Mouse (Mus musculus) adrenal gland (tissue): ENCODE results near the gene Pip5kl1.

ENCODE experiments used
- intact Hi-C: fragments of 180-260 bp; cut with DNase I; formaldehyde crosslinking; loops from one replicate; pipeline ENCODE4 v1.15.1; 2025
- long read RNA-seq, 2 experiments: library from polyadenylated mRNA; unstranded; transcript quantifications; one replicate each; pipeline ENCODE4 v2.0.0; 2020; ENCODE audit warnings: borderline replicate concordance in 1 of 2; ENCODE audit not compliant: insufficient replicate concordance in 1 of 2

Gene Pip5kl1
- long read RNA-seq, experiment 1, result 0 reads
- long read RNA-seq, experiment 2, result 0 reads

DNA sequence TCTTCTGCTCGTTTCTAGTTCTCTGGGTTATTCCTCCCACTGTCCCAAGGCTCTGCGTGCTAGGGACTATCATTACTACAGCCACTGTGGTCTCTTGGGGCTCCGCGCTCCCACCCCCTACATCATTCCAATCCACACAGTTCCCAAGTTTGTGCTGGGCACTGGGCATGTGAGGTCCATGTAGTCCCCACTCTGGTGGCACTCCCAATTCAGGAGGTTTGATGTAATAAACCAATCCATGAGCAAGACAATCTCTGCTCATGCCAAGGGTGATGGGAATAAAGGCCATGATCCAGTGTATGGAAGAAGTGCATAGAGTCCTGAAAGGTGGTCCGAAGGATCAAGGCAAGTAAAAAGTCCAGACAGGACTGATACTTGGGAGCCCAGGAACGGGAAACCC, at the start of gene Pip5kl1:
TSS of gene Pip5kl1 (plus strand) at position 301 of the 400 bp plus-strand sequence.
- intact Hi-C loops, result no loop called here

DNA sequence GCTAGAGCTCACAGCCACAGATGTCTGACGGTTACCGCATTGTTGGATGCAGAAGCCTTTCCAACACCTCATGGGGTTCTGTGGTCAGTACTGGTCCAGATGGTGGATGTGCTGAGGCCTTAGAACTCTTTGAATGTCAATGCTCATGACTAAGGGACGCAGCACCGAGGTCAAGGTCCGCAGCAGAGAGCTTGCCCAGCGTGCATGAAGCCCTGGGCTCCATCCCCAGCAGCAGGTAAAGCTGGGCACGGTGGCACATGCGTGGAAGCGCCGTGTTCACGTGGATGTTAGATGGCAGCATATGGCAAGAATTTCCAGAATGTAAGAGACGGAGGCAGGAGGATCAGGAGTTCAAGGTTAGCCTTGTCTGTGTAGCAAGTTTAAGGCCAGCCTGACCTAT, 48.8 kb upstream of the Pip5kl1 start:
- intact Hi-C loops, result no loop called here

DNA sequence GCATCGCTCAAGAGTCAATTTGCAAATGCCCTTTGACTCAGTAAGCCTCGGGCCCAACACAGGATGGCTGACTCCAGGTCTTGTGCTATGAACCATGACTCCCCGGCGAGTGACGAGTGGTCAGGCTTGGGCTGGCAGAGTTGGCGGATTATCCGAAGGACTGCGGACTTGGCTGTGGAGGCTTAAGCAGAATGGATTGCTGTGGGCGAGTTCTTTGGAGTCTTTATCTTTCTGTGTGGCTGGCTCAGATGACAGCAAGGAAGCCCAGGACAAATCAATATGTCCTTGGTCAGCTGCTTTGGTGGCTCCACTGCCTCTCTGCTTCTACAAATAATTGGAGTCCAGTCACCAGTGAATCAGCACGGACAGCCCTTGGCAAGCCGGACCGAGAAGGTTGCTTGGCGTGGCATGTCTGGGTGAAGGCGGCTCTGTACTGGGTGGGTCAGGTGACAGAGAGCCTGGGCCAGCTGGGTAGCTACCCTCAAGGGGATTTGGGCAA, 47.1 kb upstream of the Pip5kl1 start:
- intact Hi-C loops, result no loop called here

DNA sequence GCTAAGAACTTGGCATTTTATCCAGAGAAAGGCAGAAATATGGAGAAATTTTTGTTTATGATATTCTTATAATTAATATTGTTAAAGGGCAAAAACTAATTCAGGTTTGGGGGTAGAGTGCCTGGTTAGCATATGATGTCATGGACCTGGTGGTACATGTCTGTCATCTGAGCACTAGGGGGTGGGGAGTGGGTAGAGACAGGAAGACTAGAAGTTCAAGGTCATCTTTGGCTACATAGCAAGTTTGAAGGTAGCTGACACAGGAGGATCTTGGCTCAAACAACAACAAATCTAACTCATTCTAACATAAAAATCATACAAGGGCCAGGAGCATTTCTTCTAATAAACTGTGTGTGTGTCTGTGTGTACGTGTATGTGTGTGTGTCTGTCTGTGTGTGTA, 46.3 kb upstream of the Pip5kl1 start:
- intact Hi-C loops, result no loop called here

DNA sequence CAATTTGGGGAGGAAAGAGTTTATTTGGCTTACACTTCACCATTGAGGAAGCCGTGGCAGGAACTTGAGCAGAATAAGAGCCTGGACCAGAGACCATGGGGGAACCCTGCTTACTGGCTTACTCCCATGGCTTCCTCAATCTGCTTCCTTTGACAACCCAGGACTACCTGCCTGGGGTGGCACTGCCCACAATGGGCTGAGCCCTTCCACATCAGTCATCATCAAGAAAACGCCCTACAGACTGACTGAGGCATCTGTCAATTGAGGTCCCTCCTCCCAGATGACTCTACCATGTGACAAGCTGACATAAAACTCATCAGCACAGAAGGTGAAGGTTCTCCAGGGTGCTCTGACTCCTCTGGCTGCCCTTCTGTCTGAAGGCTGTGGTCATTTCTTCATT, 44.1 kb upstream of the Pip5kl1 start:
- intact Hi-C loops, result no loop called here

DNA sequence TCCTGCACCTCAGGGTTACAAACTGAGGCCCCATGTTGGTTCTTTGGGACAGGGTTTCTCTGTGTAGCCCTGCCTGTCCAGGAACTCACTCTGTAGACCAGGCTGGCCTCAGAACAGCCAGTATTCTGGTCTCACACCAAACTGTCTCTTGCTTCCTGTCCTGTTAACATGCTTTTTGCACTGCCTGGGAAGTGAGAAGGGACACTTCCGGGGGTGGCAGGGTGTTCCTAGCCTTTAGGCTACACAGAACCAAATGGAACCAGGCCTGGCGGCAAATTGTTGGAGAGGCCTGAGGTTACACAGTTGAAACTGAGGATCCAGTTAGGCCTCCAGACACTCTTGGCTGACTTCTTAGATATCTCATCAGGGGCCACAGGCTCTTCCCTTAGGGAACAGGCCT, 41.4 kb upstream of the Pip5kl1 start:
- intact Hi-C loops, result no loop called here

DNA sequence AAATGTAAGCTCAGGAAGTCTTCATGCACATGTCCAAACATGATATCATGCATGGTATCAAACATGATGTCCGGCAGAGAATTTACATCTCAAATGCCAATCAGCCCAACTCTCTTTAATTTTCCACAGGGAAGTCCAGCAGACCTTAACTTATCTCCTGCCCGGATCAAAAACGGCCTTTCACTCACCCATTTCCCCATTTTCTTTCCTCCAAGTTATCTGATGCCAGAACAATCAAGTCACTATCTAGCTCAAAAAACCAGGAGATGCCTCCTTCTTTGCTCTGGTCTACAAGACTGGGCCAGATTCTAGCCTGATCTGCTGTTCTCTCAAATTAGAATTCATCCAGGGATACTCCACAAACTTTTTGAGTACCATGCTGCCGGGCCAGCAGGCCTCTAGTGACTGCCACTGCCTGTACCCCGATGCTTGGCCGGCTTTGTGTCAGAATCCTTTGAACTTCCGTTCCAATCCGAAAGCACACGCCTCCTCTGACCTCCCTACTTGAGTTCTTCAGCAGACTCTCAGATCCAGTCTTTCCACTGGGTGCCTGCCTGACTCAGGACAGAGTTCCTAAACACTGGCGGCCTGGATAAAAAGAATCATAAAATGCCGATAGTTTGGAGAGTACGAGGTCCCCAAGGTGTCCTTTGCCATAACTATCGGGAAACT, 40.4 kb upstream of the Pip5kl1 start:
- intact Hi-C loops, result no loop called here

DNA sequence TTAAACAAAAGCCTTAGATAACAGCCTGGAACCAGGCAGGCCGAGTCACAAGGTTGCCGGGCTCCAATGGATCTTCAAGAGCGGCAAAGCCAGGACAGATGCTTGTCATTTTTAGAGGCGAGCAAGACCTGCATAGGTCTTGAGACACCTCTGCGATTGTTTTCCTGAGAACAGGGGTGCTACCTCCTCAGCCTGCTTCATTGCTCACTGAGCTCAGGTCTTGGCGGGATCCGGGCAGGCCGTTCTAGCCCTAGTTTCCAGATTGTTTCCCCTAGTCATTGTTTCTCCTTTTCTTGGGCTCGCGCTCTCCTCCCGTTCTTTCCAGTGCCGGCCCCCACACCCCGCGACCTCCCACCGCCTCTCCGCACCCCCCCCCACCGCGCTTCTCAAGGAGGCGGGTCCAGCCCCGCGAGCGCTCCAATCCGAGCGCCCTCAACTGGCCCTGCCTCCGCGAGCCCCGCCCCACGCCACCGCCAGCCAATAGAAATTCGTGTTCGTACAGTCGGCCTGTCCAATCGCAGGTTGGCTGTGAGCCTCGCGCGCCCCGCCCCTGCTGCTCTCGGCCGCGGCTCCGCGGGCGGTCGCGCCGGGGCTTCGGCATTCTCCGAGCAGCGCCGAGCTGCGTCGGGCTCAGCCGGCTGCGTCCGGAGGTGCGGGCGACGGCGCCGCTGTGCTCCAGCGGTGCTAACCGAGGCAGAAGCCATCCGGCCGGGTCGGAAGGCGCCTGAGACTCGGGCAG, 39.7 kb upstream of the Pip5kl1 start, which contains the start of gene Fam102a:
TSS of gene Fam102a (plus strand) at position 600 of the 739 bp plus-strand sequence.
- intact Hi-C loops, result no loop called here

DNA sequence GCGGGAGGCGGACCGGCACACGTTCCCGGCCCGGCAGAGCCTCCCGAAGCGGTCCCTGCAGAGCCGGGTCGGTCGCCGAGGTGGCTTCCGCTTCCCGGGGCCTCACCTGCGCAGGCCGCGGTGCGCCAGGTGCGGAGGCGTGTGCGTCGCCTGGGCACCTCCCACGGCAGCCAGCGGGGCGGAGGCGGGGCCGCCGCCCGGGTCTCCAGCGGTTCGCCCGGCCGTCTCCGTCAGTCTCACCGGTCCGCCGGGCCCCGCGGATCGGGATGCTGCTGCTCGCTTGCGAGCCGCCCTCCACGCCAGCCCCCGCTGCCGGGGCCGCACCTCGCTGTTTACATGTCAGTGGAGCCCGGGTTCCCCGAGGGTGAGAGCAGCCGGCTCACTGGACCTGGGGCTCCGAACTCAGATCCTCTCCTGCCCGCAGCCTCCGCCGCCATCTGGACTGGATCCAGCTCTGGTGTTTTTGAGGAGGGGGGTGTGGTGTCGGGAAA, 39.1 kb upstream of the Pip5kl1 start:
- intact Hi-C loops, result no loop called here

DNA sequence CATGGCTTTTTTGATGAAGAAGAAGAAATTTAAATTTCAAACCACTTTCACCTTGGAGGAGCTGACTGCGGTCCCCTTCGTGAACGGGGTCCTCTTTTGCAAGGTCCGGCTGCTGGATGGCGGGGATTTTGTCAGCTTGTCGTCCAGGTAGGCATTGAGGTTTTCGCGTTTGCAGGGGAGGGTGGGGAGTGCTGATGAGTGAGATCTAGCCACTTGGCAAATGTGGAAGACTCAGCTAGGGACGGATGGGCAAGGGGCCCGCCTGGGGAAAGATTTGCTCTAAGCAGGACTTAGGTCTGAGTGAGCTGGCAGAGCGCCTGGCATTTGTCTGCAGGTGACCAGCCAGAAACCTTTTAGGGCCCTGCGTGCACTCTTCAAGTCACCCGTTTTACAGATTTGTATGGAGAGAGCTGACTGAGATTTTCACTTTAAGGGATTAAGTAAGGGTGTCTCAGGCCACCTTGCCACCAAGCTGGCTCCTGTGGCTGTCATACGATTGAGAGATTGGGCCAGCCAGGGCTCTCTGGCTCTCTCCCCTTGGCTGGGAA, 38.4 kb upstream of the Pip5kl1 start:
- intact Hi-C loops, result no loop called here

DNA sequence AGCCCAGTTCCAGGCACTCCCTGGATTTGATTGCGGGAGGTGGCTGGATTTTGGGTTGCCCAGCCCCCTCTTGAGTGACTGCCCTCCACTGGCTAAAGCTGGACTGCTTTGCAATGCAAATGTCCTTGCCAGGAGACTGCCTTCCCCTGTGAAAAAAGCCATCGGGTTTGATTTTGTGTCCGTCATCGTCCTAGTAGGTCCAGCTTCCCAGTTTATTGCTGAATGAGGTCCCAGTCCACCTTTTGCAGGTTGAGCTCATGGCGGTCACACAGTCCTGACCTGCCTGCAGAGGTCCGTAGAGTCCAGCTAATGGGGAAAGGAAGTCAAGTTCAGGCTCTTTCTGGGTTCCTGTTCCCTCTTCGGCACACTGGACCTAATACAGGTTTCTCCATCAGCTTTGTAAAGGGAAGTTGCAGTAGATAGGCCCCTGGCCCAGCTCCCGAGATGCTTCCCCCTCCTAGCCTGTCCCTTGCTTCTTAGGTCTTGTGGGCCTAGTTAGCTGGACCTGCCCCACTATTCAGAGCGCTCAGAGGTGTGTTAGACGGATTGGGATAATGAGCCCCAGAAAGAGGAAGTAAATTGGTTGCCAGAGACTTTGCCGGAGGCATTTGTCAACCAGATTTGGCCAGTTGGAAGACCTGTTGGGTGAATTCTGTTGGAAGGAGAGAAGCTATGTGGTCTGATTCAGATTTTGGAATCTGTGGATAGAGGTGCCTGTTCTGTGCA, 37.8 kb upstream of the Pip5kl1 start:
- intact Hi-C loops, result no loop called here

DNA sequence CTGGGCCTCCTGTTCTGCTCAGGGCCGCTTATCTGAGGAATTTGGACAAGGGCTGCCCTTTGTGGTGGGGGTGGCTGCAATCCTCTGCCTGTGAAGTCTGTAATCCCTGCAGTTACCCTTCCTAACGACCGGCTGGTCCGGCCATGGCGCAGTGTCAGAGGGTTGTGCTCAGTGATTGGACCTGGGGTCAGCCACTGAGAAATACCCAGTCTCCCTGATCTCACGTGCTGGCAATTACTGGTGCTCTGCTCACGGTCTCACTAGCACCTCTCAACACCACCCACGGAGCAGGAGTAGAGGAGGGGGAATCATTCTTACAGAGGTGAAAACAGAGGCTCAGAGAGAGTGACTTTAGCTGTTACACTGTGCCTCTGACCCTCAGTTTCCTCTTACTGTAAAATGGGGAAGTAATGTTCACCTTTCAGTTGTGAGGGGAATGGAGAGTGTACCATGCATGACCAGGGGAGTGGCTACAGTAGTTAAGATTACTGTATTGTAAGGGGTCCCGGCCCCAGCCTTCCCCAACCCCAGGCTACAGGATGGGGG, 37.2 kb upstream of the Pip5kl1 start:
- intact Hi-C loops, result no loop called here

DNA sequence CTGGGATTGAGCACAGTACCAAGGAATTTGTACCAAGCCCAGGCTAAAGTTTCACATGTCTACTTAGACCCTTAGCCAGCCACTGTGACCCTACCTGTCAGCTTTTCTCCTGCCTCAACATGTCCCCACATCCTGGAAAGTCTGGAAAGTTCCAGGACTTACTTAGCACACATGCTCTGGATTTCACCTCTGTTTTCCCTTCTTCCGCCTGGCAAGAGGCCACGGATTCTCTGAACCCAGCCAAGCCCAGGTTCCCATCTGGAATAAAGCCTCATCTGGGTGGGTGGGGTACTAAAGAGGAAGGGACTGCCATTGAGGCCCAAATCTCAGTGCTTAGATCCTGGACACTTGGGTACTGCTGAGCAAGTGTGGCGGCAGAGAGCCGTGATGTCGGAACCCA, 36.7 kb upstream of the Pip5kl1 start:
- intact Hi-C loops, result no loop called here

DNA sequence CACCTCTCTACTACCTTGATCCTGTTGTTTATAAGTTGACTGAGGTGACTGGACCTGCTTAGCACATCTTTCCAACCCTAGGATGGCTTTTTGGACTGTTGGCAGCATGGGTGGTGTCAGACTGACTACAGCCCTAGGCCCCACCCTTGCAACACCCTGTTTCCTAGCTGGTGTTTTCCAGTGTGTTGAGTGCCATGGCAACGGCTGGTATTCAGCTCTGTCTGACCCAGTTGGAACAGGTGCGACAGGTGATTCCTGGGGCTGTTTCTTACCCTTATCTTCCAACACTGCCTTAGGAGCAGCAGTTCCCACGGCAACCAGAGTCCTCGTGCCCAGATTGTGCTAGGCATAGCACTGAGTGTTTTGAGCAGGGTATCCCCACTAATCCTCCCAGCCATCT, 36.1 kb upstream of the Pip5kl1 start:
- intact Hi-C loops, result no loop called here

DNA sequence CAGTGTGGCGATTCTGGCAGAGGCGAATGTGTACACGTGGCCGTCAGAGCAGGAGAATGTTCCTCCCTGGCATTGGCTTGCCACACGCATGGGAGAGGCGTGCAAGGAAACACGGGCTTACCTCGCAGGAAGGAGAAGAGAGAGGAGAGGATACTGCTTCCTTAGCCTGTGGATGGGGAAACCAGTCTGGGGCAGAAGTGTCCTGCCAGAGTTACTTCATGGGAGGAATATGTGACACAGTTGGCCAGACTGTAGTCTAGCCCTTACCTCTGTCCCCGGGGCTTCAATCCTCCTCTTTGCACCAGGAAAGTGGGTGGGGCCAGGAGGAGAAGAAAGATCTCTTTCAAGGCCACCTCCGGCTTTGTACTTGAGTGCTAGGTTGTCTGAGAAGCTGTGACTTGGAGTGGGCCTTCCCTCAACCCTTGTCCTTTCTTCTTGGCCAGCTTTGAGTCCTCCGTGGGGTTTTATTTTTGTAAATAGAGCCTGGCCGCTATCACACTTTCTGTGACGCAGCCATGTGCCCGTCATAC, 35.1 kb upstream of the Pip5kl1 start:
- intact Hi-C loops, result no loop called here

DNA sequence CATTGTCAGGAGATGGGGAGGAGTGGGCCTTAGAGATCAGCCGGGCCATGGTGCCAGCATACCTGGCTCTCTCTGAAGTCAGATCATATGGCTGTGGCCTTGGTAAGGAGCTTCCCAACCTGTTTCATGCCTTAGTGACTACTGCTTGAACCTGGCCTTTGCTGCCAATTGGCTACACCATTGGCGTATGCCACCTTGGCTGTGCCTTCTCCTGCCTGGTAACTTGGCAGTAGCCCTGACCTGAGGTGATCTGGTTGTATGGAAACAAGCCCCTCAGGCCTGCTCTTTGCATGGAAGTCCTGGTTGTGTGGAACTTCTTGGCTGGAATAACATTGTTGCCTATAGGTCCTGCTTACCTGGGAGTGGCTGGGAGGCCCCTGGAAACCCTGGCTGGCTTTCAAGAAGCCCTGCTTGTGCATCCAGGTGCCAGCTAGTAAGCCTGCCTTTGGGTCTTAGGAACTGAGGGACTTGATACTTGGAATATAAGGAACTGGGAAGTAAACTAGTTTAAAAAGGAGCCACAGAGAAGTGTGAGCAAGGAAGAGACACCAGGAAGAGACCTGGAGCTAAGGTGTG, 33.2 kb upstream of the Pip5kl1 start:
- intact Hi-C loops, result no loop called here

DNA sequence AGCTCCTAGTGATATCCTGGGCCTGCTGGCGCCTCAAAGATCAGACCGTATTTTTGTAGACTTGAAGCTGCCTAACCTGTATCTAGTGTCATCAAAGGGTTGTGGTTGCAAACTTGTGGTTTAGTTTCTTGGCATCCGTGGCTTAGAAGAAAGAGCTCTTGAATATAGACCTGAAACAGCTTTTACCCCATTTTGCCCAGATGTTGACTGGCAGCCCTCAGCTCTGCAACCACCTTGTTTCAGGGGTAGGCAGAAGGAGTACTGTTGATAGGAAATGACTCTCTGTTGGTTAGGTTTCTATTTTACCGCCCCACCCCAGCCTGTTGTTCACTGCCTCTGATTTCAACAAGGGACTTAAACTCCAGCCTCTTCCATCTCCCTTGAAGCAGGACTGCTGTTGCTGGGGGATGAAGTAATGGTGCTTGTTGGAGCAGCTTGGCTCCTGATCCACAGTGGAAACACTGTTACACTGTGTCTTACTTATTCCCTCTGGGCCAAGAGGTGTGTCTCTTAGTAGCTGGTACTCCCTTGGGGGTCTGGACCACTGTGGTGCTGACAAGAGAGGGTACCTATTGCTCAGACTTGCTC, 32.5 kb upstream of the Pip5kl1 start:
- intact Hi-C loops, result no loop called here

DNA sequence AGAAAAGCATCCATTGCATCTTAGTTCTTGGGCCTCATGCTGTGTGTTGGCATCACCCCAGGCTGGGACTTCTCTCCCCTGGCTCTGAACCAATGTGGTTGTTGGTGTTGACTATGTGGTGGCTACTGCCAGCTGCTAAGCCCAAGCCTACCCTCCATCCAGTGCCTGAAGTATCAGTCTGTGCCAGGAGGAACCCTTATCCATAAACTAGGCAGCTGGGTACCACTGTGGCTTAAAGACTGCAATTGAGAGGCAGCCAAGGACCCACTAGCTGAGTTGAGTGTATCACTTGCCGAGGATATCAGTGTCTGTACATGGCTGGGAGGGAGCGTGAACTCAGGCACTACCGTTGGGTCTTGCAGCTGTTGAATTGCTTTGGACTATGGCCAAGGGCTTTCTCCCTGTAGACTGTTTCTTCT, 31.6 kb upstream of the Pip5kl1 start:
- intact Hi-C loops, result no loop called here

DNA sequence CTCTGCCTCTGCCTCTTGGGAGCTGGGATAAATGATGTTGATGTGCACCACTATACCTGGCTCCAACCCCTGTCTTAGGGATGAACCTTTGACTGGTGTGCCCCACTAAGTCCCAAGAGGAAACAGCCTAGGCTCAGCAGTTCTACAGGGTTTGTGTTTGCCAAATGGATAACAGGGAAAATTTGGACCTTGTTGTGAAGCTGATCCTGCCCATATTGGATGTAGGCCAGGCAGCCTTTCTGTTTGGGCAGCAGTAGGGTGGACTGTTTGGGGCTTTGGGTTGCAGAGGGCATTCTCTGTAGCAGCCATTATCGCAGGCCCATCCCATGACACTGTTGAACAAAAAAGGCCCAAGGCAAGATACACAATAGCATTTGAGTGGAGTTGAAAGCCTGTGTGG, 27.6 kb upstream of the Pip5kl1 start:
- intact Hi-C loops, result no loop called here

DNA sequence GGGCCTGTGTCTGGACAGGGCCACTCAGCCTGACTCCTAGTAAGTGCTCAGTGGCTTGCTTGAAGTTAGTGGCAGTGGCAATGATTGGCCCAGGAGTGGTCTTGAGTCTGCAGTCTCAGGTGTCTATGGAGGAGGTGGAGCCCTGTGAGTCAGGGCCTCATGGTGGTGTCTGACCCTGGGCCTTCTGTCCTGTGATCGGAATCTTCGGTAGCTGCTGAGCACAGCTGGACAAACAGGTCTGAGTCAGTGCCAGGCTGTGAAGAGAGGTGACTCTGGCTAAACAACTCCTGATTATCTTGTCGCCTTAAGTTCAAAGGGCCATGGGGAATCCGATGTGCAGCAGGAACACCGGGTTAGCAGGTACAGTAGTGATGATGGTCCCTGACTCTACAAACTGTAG, 27.2 kb upstream of the Pip5kl1 start:
- intact Hi-C loops, result no loop called here
